Mouse (Mus musculus): ENCODE results near the gene Ubl4b. TPM values are rescaled to one million over a fixed set of nuclear protein-coding genes. Genes with fewer than 3 reads are reported as not detected.

Ubl4b gene
- polyA plus RNA-seq, 1 experiment: not detected

GRCm38 (mm10) chr3:107515989-107516388 is 38.9 kb downstream of the Ubl4b start:
- Histone ChIP-seq H3K27me3 (ENCODE audit: control insufficient read depth, insufficient read depth, insufficient read length) (peaks cover 25% of the 10 kb centered on the region), H3K4me2 (ENCODE audit: low read depth) (no peak overlapping the region)
- TF ChIP-seq POLR2A (IDR thresholded peaks at IDR 0.05; ENCODE audit: insufficient read length, low read depth) (no peak), TCF12 (IDR thresholded peaks at IDR 0.05; ENCODE audit: insufficient read depth, poor library complexity, severe bottlenecking) (no peak), USF1 (IDR thresholded peaks at IDR 0.05; ENCODE audit: low read depth) (no peak), E2F4 (IDR thresholded peaks at IDR 0.05; ENCODE audit: insufficient read depth) (no peak), MAX (IDR thresholded peaks at IDR 0.05; ENCODE audit: low read depth) (no peak), CEBPB (IDR thresholded peaks at IDR 0.05; ENCODE audit: insufficient read depth, poor library complexity, severe bottlenecking) (no peak), TCF3 (IDR thresholded peaks at IDR 0.05; ENCODE audit: insufficient read length, low read depth) (no peak), REST (IDR thresholded peaks at IDR 0.05; ENCODE audit: insufficient read depth, insufficient read length) (no peak), POLR2AphosphoS2 (IDR thresholded peaks at IDR 0.05; ENCODE audit: insufficient read length, low read depth) (no peak), SRF (IDR thresholded peaks at IDR 0.05; ENCODE audit: control insufficient read depth, insufficient read length, low read depth) (no peak), MYOG (IDR thresholded peaks at IDR 0.05; ENCODE audit: control insufficient read depth in 1 of 3, insufficient read depth in 1 of 3, insufficient read length in 2 of 3, low read depth in 2 of 3) (no peak), MYOD1 (IDR thresholded peaks at IDR 0.05; ENCODE audit: control insufficient read depth in 1 of 3, insufficient read length in 2 of 3, low read depth in 2 of 3) (no peak)

GRCm38 (mm10) chr3:107511416-107511815 is 43.5 kb downstream of the Ubl4b start:
- Histone ChIP-seq H3K4me2 (ENCODE audit: low read depth) (no peak overlapping the region), H3K79me2 (ENCODE audit: control insufficient read depth, insufficient read depth) (no peaks in the 10 kb centered on the region), H3K36me3 (ENCODE audit: control insufficient read depth, insufficient read depth) (no peaks in the 10 kb centered on the region), H3K4me3 (no peak overlapping the region), H3ac (ENCODE audit: control insufficient read depth, insufficient read length) (no peak overlapping the region), H3K27me3 (ENCODE audit: control insufficient read depth, insufficient read depth, insufficient read length) (no peaks in the 10 kb centered on the region)
- TF ChIP-seq POLR2A (IDR thresholded peaks at IDR 0.05; ENCODE audit: insufficient read length, low read depth) (no peak), MYOD1 (IDR thresholded peaks at IDR 0.05; ENCODE audit: control insufficient read depth in 1 of 3, insufficient read length in 2 of 3, low read depth in 2 of 3) (no peak), CEBPB (IDR thresholded peaks at IDR 0.05; ENCODE audit: insufficient read depth, poor library complexity, severe bottlenecking) (no peak), USF1 (IDR thresholded peaks at IDR 0.05; ENCODE audit: low read depth) (no peak), SRF (IDR thresholded peaks at IDR 0.05; ENCODE audit: control insufficient read depth, insufficient read length, low read depth) (no peak), TCF3 (IDR thresholded peaks at IDR 0.05; ENCODE audit: insufficient read length, low read depth) (no peak), REST (IDR thresholded peaks at IDR 0.05; ENCODE audit: insufficient read depth, insufficient read length) (no peak), POLR2AphosphoS2 (IDR thresholded peaks at IDR 0.05; ENCODE audit: insufficient read length, low read depth) (no peak), MYOG (IDR thresholded peaks at IDR 0.05; ENCODE audit: control insufficient read depth in 1 of 3, insufficient read depth in 1 of 3, insufficient read length in 2 of 3, low read depth in 2 of 3) (no peak), MAX (IDR thresholded peaks at IDR 0.05; ENCODE audit: low read depth) (no peak), TCF12 (IDR thresholded peaks at IDR 0.05; ENCODE audit: insufficient read depth, poor library complexity, severe bottlenecking) (no peak), E2F4 (IDR thresholded peaks at IDR 0.05; ENCODE audit: insufficient read depth) (no peak)

More at GRCm38 (mm10) chr3:107515989-107516388, 38.9 kb downstream of the Ubl4b start:
- no peak overlapping the region for H3ac ChIP-seq (ENCODE audit: control insufficient read depth, insufficient read length)
- H3K4me3 ChIP-seq: no peak overlapping the region
- H3K79me2 ChIP-seq (ENCODE audit: control insufficient read depth, insufficient read depth): no peaks in the 10 kb centered on the region
- H3K36me3 ChIP-seq (ENCODE audit: control insufficient read depth, insufficient read depth): no peaks in the 10 kb centered on the region

GRCm38 (mm10) chr3:107508696-107509095 is 46.2 kb downstream of the Ubl4b start:
- H3K4me3 ChIP-seq: no peak overlapping the region
- no peaks in the 10 kb centered on the region for H3K36me3 ChIP-seq (ENCODE audit: control insufficient read depth, insufficient read depth)
- no peaks in the 10 kb centered on the region for H3K27me3 ChIP-seq (ENCODE audit: control insufficient read depth, insufficient read depth, insufficient read length)
- H3K4me2 ChIP-seq (ENCODE audit: low read depth): no peak overlapping the region
- H3ac ChIP-seq (ENCODE audit: control insufficient read depth, insufficient read length): no peak overlapping the region
- H3K79me2 ChIP-seq (ENCODE audit: control insufficient read depth, insufficient read depth): no peaks in the 10 kb centered on the region
- TF ChIP-seq CEBPB (IDR thresholded peaks at IDR 0.05; ENCODE audit: insufficient read depth, poor library complexity, severe bottlenecking): no peak
- TF ChIP-seq E2F4 (IDR thresholded peaks at IDR 0.05; ENCODE audit: insufficient read depth): no peak
- TF ChIP-seq POLR2A (IDR thresholded peaks at IDR 0.05; ENCODE audit: insufficient read length, low read depth): no peak
- no peak for TF ChIP-seq POLR2AphosphoS2 (IDR thresholded peaks at IDR 0.05; ENCODE audit: insufficient read length, low read depth)
- no peak for TF ChIP-seq MAX (IDR thresholded peaks at IDR 0.05; ENCODE audit: low read depth)
- TF ChIP-seq SRF (IDR thresholded peaks at IDR 0.05; ENCODE audit: control insufficient read depth, insufficient read length, low read depth): no peak
- TF ChIP-seq TCF12 (IDR thresholded peaks at IDR 0.05; ENCODE audit: insufficient read depth, poor library complexity, severe bottlenecking): no peak
- no peak for TF ChIP-seq MYOG (IDR thresholded peaks at IDR 0.05; ENCODE audit: control insufficient read depth in 1 of 3, insufficient read depth in 1 of 3, insufficient read length in 2 of 3, low read depth in 2 of 3)
- TF ChIP-seq TCF3 (IDR thresholded peaks at IDR 0.05; ENCODE audit: insufficient read length, low read depth): no peak
- no peak for TF ChIP-seq REST (IDR thresholded peaks at IDR 0.05; ENCODE audit: insufficient read depth, insufficient read length)
- TF ChIP-seq USF1 (IDR thresholded peaks at IDR 0.05; ENCODE audit: low read depth): no peak
- TF ChIP-seq MYOD1 (IDR thresholded peaks at IDR 0.05; ENCODE audit: control insufficient read depth in 1 of 3, insufficient read length in 2 of 3, low read depth in 2 of 3): no peak

- H3K4me2 ChIP-seq (ENCODE audit: low read depth): no peak overlapping the region
- no peaks in the 10 kb centered on the region for H3K36me3 ChIP-seq (ENCODE audit: control insufficient read depth, insufficient read depth)
- H3K79me2 ChIP-seq (ENCODE audit: control insufficient read depth, insufficient read depth): no peaks in the 10 kb centered on the region
- no peaks in the 10 kb centered on the region for H3K27me3 ChIP-seq (ENCODE audit: control insufficient read depth, insufficient read depth, insufficient read length)
- no peak overlapping the region for H3K4me3 ChIP-seq
- TF ChIP-seq TCF12 (IDR thresholded peaks at IDR 0.05; ENCODE audit: insufficient read depth, poor library complexity, severe bottlenecking) (no peak), TCF3 (IDR thresholded peaks at IDR 0.05; ENCODE audit: insufficient read length, low read depth) (no peak), MYOD1 (IDR thresholded peaks at IDR 0.05; ENCODE audit: control insufficient read depth in 1 of 3, insufficient read length in 2 of 3, low read depth in 2 of 3) (no peak), E2F4 (IDR thresholded peaks at IDR 0.05; ENCODE audit: insufficient read depth) (no peak), SRF (IDR thresholded peaks at IDR 0.05; ENCODE audit: control insufficient read depth, insufficient read length, low read depth) (no peak), USF1 (IDR thresholded peaks at IDR 0.05; ENCODE audit: low read depth) (no peak), MYOG (IDR thresholded peaks at IDR 0.05; ENCODE audit: control insufficient read depth in 1 of 3, insufficient read depth in 1 of 3, insufficient read length in 2 of 3, low read depth in 2 of 3) (no peak), REST (IDR thresholded peaks at IDR 0.05; ENCODE audit: insufficient read depth, insufficient read length) (no peak), MAX (IDR thresholded peaks at IDR 0.05; ENCODE audit: low read depth) (no peak), POLR2A (IDR thresholded peaks at IDR 0.05; ENCODE audit: insufficient read length, low read depth) (no peak), POLR2AphosphoS2 (IDR thresholded peaks at IDR 0.05; ENCODE audit: insufficient read length, low read depth) (no peak)
- no peak overlapping the region for H3ac ChIP-seq (ENCODE audit: control insufficient read depth, insufficient read length)
Observed at GRCm38 (mm10) chr3:107507966-107508365, 46.9 kb downstream of the Ubl4b start.

Measured in myocyte (in vitro differentiated cells).